Mouse (Mus musculus) fibroblast of lung, adult 2 months (primary cell): ENCODE measurements around the gene Gm16223.

ENCODE experiments used
- DNase-seq: peaks from one replicate; pipeline ENCODE4 v3.0.0-alpha.2; 2011; ENCODE audit warnings: low read depth

Gm16223 gene

DNA sequence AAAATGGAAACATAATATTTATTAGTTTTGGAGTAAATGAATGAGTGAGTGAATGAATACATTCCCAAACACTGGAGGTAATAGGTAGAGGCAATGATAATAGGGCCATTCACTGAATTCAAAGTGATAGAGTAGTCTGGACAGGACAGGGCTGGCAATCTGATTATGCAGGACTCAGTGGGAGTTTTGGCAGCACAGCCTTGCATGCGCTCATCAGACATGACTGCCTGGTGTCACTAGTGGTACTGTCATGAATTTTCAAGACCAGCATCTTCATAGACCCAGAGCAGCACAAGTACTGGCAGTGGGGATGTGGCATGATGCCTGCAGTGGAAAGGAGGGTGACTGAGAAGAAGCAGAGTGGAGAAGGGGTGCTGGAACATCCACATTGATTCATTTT is 157.1 kb downstream of the Gm16223 start:
- no peak for DNase-seq

DNA sequence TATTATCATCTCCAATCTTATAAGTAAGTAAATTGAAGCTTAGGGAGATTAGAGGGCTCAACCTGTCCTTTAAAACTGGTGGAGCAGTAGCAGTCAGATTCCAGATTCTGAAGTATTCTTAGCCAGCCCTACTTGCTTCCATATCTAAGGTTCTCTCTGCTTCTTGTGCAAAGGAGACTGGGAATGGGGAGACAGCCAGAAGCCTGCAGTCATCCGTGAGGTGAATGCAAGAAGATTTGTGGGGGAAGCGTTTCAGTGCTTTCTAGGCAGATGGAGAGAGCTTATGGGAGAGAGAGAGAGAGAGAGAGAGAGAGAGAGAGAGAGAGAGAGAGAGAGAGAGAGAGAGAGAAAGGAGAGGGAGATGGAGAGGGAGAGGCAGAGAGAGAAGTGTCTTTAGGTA is 160.9 kb downstream of the Gm16223 start:
- DNase-seq = no peak

DNA sequence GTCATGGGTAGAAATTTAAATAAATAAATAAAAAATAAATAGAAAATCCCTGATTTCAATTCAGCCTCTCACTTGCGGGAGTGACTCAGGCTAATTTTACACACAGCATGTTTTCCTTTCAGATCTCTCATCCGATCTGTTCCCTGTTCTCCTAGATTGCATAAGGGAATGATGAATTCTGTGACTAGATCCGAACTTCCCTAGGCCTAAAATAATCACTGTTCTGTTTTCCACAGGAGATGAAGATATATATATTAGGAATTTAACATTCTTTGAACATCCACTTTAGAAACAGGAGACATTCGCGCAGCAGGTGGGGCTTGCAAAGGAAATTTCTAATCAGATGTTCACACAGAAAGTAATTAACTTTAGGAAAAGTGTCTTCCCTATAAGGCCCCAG is 171.5 kb downstream of the Gm16223 start:
- DNase-seq = no peak

DNA sequence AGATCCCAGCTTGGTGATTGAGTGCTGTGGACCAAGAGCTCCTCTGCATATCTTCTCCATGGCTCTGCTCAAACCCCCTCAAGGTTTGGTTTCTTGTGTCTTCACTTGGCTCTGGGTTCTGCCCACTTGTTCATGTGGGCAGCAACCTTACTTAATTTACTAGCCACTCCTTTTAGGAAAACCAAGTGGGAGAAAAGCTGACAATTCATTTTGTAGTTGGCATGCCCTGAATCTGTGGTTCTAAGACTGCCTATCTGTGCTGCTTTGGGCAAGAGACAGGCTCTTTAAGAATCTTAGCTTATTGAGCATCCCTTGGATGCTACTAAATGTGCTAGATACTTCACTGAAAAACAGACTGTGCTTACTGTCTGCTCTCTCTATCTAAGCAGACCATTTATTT is 172.0 kb downstream of the Gm16223 start:
- no peak for DNase-seq

DNA sequence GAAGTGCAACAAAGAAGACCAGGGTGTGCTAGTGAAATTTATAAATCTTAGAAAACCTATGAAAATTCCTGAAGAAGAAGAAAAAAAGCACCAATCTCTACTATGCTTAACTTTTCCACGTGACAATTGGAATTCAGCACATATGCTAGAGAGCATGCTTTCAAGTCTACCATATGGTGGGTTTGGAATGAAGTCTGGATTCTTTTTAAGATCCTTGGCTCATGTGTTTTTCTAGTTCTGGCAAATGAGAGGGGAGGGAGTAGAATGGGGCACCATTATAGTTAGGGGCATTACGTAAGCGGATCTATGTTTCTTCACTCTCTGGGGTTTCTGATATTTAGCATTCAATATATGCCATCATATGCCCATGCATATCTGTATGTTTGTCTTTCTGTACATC is 182.6 kb downstream of the Gm16223 start:
- DNase-seq = no peak
